Mouse (Mus musculus): ENCODE measurements around the gene Focad.

GRCm38 (mm10) chr4:88155490-88156160, 61.2 kb downstream of the Focad start:
- TF ChIP-seq ZNF384 (IDR thresholded peaks at IDR 0.05; ENCODE audit: low read depth, low read length) = no peak
- no peak for TF ChIP-seq MAFK (IDR thresholded peaks at IDR 0.05; ENCODE audit: insufficient read depth, low read depth, low read length)
- TF ChIP-seq ZC3H11A (IDR thresholded peaks at IDR 0.05; ENCODE audit: borderline replicate concordance, low read depth, low read length) = no peak
- TF ChIP-seq CHD2 (IDR thresholded peaks at IDR 0.05; ENCODE audit: low read depth, low read length) = no peak
